Mouse (Mus musculus) cerebellum, postnatal 10 days (tissue): ENCODE results near the gene Syf2.

ENCODE experiments used
- DNase-seq, 2 experiments: peaks; one replicate each; pipeline ENCODE4 v3.0.0; 2021; ENCODE audit warnings: mixed read lengths in 2 of 2

Syf2 gene

GRCm38 (mm10) chr4:134978930-134979329, 48.2 kb downstream of the Syf2 start:
- DNase-seq, result no peak

DNA sequence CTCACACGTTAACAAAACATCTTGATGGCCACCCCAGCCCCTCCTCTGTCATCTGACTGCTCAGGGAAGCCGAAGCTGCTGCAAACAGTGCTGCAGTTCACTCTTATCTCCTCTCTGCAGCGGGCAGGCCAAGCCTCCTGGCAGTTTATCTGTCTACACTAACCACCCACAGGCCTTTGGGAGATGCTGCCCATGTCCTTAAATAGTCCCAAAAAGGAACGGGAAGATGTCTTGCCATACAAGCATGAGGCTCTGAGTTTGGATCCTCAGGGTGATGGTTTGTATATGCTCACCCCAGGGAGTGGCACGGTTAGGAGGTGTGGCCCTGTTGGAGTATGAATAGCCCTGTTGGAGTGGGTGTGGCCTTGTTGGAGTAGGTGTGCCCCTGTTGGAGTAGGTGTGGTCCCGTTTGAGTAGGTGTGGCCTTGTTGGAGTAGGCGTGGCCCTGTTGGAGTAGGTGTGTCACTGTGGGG, 51.3 kb downstream of the Syf2 start:
- no peak for DNase-seq

DNA sequence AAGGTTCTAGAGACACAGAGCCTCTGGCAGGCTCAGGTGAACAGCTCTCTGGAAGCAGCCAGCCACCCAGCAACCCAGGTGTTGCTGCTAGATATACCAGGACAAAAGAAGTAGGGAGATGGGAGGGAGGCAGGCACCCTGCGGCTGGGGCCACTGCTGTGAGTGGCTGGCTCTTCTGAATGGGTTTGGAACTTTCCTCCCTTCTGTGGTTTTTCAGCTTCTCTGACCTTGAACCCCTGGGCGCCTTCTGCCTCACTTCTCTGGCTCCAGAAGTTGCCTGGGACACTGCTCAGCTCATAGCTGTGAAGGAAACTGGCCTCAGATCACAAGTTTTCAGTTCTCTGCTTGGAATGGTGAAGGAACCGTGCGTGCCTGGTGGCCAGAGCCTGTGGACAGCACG, 52.4 kb downstream of the Syf2 start:
- no peak for DNase-seq

- peak; percentile 45 to 58 for DNase-seq
Observed at GRCm38 (mm10) chr4:134984555-134984954, 53.9 kb downstream of the Syf2 start.

DNA sequence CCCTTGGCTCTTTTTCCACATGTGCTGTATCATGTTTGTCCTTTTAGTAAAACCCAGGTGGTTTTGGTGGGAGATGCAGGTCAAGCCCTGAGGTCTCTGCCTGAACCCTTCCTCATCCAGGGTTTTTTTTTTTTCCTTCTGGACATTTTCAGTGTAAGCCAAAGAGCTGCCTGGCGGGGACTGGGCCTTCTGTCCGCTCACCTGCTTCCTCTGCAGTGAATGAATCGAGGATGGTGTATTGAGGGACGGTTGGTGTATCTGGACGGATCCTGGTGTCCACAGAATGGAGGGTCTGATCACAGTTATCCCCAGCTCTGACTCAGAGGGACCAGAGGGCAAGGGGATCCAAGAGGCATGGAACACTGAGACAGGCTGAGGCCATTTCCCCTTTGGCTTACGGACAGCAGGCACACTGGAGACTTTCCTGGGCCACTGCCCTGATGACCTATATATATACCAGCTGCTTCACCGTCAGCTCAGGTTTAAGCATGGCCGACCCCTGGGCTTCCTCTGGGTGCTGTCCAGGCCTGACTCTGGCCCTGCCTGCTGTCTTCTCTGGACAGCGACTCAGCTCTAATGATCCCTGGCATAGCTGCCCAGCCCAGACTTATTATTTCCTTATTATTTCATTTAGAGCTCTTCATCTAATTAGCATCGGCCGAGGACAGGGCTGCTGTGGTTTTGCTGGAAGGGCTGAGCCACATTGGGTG, 55.1 kb downstream of the Syf2 start:
- peak; percentile 72 to 78 for DNase-seq

GRCm38 (mm10) chr4:134986336-134986635, 55.6 kb downstream of the Syf2 start:
- DNase-seq, result peak; percentile 61 to 72

DNA sequence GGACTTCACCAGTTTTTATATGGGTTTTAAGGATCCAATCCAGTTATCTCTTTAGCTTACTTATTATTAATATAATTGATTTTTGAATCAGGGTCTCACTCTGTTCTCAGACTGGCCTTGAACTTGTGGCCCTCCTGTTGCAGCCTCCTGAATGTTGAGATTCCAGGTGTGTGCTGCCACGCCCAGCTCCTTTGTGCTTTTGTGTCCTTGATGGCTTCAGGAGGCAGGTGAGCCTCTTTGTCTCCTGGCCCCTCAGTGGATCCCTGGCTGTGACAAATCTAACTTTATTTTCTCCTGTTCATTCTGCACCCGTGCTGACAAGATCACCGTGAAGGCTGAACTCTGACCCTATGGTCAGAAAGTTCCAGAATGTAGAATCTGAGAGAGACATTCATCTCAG, 56.3 kb downstream of the Syf2 start:
- no peak for DNase-seq
